Mouse (Mus musculus): ENCODE results near the gene Slc4a1ap. TPM values are rescaled to one million over a fixed set of nuclear protein-coding genes. Genes with fewer than 3 reads are reported as not detected.

Gene Slc4a1ap
- total RNA-seq, 1 experiment, result 30.2 TPM

GRCm38 (mm10) chr5:31603766-31604165 is 77.0 kb downstream of the Slc4a1ap start:
- DNase-seq (ENCODE audit: low read depth, low spot score), result no peak
- in situ Hi-C loops (cut with MboI; ENCODE audit: low sequenced_read_pairs in 2 of 2, unreplicated experiment in 2 of 2), result loop anchor here in 1 of 2 experiments (10.0 kb wide), 1 partner anchor 531 kb away; the partner anchor contains the start of gene Fosl2
- Histone ChIP-seq H3K9ac (ENCODE audit: insufficient read depth, low read depth, low read length, poor library complexity, severe bottlenecking) (no peak overlapping the region), H3K27ac (ENCODE audit: insufficient read depth, low read depth, low read length, poor library complexity, severe bottlenecking) (no peak overlapping the region), H3K9me3 (ENCODE audit: control insufficient read depth, insufficient read depth, low read depth, low read length) (no peaks in the 10 kb centered on the region), H3K4me3 (ENCODE audit: insufficient read depth in 1 of 2, low read depth in 1 of 2, low read length in 2 of 2, poor library complexity in 1 of 2, severe bottlenecking in 1 of 2) (no peak overlapping the region), H3K4me1 (ENCODE audit: control insufficient read depth in 2 of 2, insufficient read depth in 2 of 2, low read length in 2 of 2, poor library complexity in 1 of 2) (peaks cover 5 to 11% of the 10 kb centered on the region in 2 experiments), H3K36me3 (ENCODE audit: control insufficient read depth, insufficient read depth, low read length, poor library complexity, severe bottlenecking) (no peaks in the 10 kb centered on the region)
- no peak for TF ChIP-seq ZNF384 (IDR thresholded peaks at IDR 0.05; ENCODE audit: low read depth, low read length)
- TF ChIP-seq HCFC1 (IDR thresholded peaks at IDR 0.05; ENCODE audit: borderline replicate concordance, insufficient read depth, low read length), result no peak
- TF ChIP-seq MAFK (IDR thresholded peaks at IDR 0.05; ENCODE audit: insufficient read depth, low read depth, low read length), result no peak
- no peak for TF ChIP-seq CHD2 (IDR thresholded peaks at IDR 0.05; ENCODE audit: low read depth, low read length)
- no peak for TF ChIP-seq ZC3H11A (IDR thresholded peaks at IDR 0.05; ENCODE audit: borderline replicate concordance, low read depth, low read length)

GRCm38 (mm10) chr5:31606151-31606550 is 79.4 kb downstream of the Slc4a1ap start:
- TF ChIP-seq CHD2 (IDR thresholded peaks at IDR 0.05; ENCODE audit: low read depth, low read length), result no peak
- TF ChIP-seq MAFK (IDR thresholded peaks at IDR 0.05; ENCODE audit: insufficient read depth, low read depth, low read length), result no peak
- TF ChIP-seq HCFC1 (IDR thresholded peaks at IDR 0.05; ENCODE audit: borderline replicate concordance, insufficient read depth, low read length), result no peak
- no peak for TF ChIP-seq ZC3H11A (IDR thresholded peaks at IDR 0.05; ENCODE audit: borderline replicate concordance, low read depth, low read length)
- no peak for TF ChIP-seq ZNF384 (IDR thresholded peaks at IDR 0.05; ENCODE audit: low read depth, low read length)
- Histone ChIP-seq H3K27ac (ENCODE audit: insufficient read depth, low read depth, low read length, poor library complexity, severe bottlenecking) (no peak overlapping the region), H3K4me1 (ENCODE audit: control insufficient read depth in 2 of 2, insufficient read depth in 2 of 2, low read length in 2 of 2, poor library complexity in 1 of 2) (peaks cover 8 to 18% of the 10 kb centered on the region in 2 experiments), H3K36me3 (ENCODE audit: control insufficient read depth, insufficient read depth, low read length, poor library complexity, severe bottlenecking) (no peaks in the 10 kb centered on the region), H3K4me3 (ENCODE audit: insufficient read depth in 1 of 2, low read depth in 1 of 2, low read length in 2 of 2, poor library complexity in 1 of 2, severe bottlenecking in 1 of 2) (no peak overlapping the region), H3K9ac (ENCODE audit: insufficient read depth, low read depth, low read length, poor library complexity, severe bottlenecking) (no peak overlapping the region; the same call in 1 of the 2 replicates), H3K9me3 (ENCODE audit: control insufficient read depth, insufficient read depth, low read depth, low read length) (no peaks in the 10 kb centered on the region)
- in situ Hi-C loops (cut with MboI; ENCODE audit: low sequenced_read_pairs in 2 of 2, unreplicated experiment in 2 of 2), result loop anchor here in 1 of 2 experiments (10.0 kb wide), 1 partner anchor 529 kb away; the partner anchor contains the start of gene Fosl2
- DNase-seq (ENCODE audit: low read depth, low spot score), result no peak

Other genes with a start within 250 kb of the Slc4a1ap start
- 26.9 and 38.1 TPM in 2 replicates for gene Ift172, start 235.9 kb upstream of the Slc4a1ap start, total RNA-seq (2012; rRNA removed)
- gene Fndc4, start 230.9 kb upstream of the Slc4a1ap start, total RNA-seq (2012; rRNA removed), result 14.2 and 23.2 TPM in 2 replicates
- 0.04 TPM in 1 of 2 replicates, not detected in the other for gene Gckr, start 229.6 kb upstream of the Slc4a1ap start, total RNA-seq (2012; rRNA removed)
- 29.5 and 32.3 TPM in 2 replicates for gene Zfp512, start 74.6 kb upstream of the Slc4a1ap start, total RNA-seq (2012; rRNA removed)
- gene 4930548H24Rik, start 41.3 kb upstream of the Slc4a1ap start, total RNA-seq (2012; rRNA removed), result 2.4 TPM in 2 replicates
- gene Gpn1, start 32.3 kb upstream of the Slc4a1ap start, total RNA-seq (2012; rRNA removed), result 69.7 and 82.8 TPM in 2 replicates
- gene Supt7l, start 812 bp downstream of the Slc4a1ap start, total RNA-seq (2012; rRNA removed), result 22.4 and 24.8 TPM in 2 replicates
- gene Mrpl33, start 69.9 kb downstream of the Slc4a1ap start, total RNA-seq (2012; rRNA removed), result 170 and 172 TPM in 2 replicates
- 2.1 and 2.2 TPM in 2 replicates for gene Rbks, start 170.6 kb downstream of the Slc4a1ap start, total RNA-seq (2012; rRNA removed)
- 33.9 and 43.1 TPM in 2 replicates for gene Babam2, start 170.7 kb downstream of the Slc4a1ap start, total RNA-seq (2012; rRNA removed)